Mouse (Mus musculus): ENCODE measurements at regions not wholly inside any gene's neighbourhood (a gene's known extent, or its start where the extent isn't known, plus 50 kb on each side); places are given as distances from the start of the nearest gene placed in this dataset.

GRCm38 (mm10) chr2:161166681-161167080 is 57.8 kb upstream of the Chd6 start:
- DNase-seq (ENCODE audit: low spot score), result no peak

- no peak for DNase-seq (ENCODE audit: low spot score)
These were observed 56.6 kb upstream of the Chd6 start for GRCm38 (mm10) chr2:161165495-161165894.

GRCm38 (mm10) chr2:161164320-161164719 is 55.4 kb upstream of the Chd6 start:
- no peak for DNase-seq (ENCODE audit: low spot score)

All from ovary, postnatal 36 days (tissue).